Mouse (Mus musculus): ENCODE data around the gene Zfp414.

DNA sequence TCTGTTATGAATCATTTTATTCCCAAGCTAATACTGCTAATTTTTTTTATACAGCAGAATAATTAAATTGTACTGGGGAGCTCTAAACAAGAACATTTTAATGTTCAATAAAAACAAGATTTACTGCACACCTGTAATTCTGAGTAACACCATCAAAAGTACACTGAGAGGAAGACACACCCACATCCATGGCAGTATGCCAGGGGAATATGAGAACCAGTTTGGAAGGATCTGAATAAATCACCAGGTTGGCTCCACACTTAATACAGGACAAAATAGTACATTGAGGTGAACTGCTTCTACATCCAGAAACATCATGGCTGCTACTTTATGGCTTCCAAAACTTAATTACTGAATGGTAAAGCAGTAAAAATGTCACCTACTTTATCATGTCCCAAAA lies 46.6 kb downstream of the Zfp414 start:
- no peak for TF ChIP-seq CTCF (IDR thresholded peaks at IDR 0.05; ENCODE audit: low read depth, low read length)
- TF ChIP-seq GATA2 (IDR thresholded peaks at IDR 0.05; ENCODE audit: borderline replicate concordance, low read depth, low read length): no peak
- no peak for TF ChIP-seq TAL1 (conservative IDR thresholded peaks at IDR 0.05; ENCODE audit: low read depth, low read length)
